Mouse (Mus musculus) common myeloid progenitor, adult 5-6 weeks (primary cell): Measurements from ENCODE around the gene Plxdc2. TPM values are rescaled to one million over a fixed set of nuclear protein-coding genes. Genes with fewer than 3 reads are reported as not detected.

ENCODE experiments used
- ATAC-seq: replicated peaks from 2 replicates; pipeline ENCODE4 v1.8.0; 2016; ENCODE audit warnings: low read depth, mild to moderate bottlenecking, moderate TSS enrichment, inconsistent platforms; ENCODE audit not compliant: poor library complexity, severe bottlenecking
- total RNA-seq: library from RNA; stranded (forward); fragments of 200-1000, 187-1606 nt; gene quantifications from 2 replicates; pipeline ENCODE4 v1.2.3, GENCODE M21; 2017

Gene Plxdc2
- total RNA-seq, 1 experiment from 2014 or later, result 4.9 TPM

DNA sequence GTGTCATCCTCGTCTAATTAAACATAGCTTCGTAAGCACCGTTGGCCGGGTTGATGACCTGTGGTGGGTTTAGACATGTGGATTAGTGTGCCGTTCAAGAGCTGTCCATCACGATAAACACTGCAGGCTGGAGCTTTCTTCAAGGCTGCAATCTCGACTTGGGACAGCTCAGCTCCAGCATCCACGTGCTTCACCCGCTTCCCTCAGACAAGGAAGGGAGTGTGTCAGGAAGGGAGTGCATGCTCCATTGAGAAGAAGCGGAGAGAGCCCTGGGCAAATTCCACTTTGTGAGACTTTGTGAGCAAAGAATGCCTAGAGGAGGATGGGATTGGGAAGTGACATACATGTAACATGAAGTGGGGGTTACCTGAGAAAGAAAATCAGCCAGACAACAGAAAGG is 42.8 kb downstream of the Plxdc2 start:
- no peak for ATAC-seq

DNA sequence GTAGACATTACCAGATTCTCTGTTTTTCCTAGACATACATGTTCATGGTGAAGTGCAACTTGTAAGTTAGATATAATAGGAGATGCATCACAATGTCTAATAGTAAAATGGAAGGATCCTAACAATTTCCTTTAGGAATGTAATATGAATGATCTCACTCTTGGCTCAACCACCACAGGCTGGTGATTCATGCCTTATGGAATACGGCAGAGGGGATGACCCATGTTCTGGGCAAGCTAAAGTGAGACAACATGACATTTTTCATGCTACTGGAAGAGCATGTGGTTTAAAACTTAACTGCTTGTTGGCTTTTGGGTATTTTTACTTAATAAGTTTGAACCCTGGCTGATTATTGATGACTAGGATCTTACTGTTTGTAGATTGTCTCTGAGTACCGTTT is 50.4 kb downstream of the Plxdc2 start:
- no peak for ATAC-seq

DNA sequence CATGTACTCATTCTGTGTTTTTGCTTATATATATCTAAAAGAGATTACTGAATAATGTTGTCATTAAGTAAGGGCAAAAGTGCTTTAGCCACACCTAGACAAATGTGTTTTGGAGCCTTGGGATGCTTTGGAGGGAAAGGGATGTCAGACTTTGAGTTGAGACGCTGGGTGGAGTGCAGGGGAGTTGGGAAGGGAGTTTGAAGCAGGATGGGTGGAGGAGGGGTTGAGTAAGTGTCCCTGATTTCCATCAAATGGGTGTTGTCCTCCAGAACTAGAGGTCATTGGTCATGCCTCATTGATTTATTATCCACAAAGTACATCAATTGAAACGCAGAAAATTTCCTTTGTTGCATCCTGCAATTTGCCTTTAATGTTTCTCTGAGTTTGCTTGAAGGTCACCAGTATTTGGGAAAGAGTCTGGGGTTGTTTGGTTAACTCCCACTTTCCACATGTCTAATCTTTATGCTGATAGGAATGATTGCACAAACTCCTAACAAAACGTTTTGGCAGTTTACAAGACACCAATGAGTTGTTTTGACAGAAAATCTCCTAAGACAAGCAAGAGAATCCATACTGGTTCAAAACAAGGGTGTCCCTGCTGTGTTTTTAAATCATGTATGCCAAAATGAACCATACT is 58.4 kb downstream of the Plxdc2 start:
- ATAC-seq, result no peak

DNA sequence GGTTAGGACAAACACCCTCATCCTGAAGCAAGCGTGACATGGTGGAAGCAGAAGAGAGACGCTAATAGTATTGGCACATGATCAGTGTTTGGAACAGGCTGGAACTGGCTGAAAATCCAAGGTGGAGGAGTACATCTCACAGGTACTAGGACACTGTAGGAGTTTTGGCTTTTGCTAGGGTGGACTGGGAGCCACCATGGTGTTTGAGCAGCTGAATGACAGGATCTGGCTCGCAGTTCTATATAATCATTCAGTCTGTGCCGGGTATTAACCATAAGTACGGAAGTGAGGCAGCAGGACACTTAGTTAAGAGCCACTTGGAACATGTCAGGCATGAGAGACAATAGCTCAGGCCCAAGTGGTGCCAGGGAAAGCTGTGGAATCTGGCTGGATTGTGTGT is 82.9 kb downstream of the Plxdc2 start:
- no peak for ATAC-seq

DNA sequence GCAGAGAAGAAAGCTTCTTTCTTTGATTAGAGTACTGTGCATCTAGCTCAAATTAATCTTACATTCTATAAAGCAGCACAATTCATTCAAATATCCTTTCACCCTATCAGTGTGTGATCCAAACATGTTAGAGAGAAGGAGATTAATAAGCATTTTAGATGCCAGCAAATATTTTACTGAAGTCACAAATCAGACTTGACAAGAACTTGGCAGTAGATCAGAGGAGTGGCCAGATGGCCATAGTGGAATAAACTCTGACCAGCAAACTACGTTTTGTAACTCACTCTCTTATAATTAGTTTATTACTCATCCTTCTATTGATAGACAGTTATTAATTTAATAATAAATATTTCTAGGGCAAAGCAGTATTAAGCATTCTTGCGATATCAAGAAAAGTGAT is 86.5 kb downstream of the Plxdc2 start:
- no peak for ATAC-seq

DNA sequence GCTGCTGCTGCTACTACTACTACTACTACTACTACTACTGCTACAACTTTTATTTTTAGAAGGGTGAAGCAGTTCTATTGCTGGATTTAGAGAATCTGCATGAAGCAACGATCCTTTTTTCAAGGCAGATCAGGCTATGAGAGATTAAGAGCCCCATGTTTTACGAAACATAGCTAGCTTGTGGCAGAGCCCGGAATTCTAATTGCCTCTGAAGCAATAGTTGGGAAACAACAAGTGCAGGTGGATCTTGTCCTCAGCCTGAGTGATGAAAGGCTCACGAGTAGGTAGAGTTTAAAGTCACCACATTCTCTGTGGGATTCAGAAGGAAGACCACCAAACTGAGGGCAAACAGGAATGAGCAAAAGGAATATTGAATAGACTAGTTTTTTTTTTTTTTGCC is 91.8 kb downstream of the Plxdc2 start:
- no peak for ATAC-seq

DNA sequence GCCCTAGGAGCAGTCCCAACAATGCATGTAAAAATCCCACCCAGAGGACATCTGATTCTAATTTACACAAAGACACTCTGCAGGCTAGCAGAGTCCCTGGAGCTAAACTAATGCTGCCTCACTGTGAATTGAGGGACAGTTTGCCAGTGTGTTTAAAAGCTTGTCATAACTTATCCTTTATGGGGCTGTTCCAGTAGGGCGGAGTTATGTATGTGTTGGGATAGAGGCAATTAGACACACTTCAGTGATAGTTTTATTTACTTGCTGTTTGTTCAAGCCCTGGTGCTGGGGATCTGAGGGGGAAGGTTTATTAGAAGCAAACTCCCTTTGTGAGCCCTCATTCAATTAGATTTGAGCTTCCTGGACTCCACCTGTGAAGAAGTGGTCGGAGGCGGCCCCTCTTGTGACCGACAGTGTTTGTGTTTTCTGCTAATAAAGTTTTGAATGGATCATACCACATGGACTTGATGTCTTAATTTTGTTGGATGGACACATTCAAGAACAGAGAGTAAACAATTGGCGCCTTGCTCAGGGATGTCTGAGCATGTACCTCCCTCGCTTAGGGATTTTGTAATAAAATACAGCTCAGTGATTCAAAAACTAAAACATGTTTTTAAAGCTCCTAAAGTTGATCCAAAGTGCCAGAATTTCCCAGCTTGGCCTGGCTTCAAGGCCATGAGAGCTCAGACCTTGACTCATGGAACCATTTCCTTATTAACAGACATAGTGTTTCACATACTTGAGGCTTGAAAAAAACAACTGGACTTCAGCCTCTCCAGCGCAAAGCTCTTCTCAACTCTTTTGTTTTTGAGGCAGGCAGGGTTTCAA is 94.9 kb downstream of the Plxdc2 start:
- no peak for ATAC-seq

DNA sequence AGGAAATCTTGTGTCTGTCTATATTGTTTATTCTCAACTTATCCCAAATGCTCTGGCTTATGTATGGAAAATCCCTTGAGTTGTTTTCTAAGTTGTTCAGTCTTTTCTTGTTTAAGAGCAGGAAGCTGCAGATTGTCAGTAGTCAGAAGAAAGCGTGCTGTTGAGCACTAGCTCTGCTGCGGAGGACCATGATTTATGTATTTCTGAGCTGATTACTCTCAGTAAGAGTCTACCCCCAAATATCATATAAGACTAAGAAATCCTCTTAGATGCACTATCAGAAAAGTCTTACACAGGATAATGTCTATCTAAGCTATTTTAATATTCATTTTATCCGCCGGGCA is 95.5 kb downstream of the Plxdc2 start:
- no peak for ATAC-seq

DNA sequence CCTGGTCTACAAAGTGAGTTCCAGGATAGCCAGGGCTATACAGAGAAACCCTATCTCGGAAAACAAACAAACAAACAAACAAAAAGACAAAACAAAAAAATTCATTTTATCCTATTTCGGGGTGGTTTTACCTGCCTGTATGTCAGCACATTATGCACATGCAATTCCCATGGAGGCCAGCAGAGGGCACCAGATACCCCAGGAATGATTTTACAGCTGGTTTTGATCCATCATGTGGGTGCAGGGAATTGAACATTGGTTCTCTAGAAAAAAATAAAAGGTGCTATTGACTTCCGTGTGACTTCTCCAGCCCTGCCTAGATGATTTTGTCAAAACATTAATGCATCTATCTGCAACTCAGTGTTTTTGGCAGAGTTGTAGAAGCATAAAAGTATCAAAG is 96.0 kb downstream of the Plxdc2 start:
- ATAC-seq, result no peak

DNA sequence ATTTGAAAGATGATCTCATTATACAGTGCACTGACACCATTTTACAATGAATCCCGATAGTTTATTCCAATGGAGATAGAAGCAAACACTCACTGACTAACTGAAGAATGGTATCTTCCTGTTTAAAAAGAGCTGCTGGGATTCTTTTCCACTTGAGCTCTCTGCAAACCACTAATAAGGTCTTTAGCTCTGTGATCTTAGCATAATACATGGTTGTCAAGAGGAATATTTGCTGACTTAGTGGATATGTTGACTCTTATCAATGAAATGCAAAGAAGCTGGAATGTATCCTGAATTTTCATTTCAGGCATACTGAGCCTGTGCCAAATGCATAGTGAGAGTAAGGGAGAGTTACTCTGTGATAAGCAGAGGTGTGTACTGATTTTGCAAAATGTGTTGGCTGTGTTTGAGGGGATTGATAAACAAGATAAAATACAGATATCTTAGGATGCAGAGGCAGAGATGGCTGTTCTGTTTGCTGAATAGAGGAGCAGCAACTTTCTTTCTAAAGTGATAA is 100.2 kb downstream of the Plxdc2 start:
- ATAC-seq, result no peak

DNA sequence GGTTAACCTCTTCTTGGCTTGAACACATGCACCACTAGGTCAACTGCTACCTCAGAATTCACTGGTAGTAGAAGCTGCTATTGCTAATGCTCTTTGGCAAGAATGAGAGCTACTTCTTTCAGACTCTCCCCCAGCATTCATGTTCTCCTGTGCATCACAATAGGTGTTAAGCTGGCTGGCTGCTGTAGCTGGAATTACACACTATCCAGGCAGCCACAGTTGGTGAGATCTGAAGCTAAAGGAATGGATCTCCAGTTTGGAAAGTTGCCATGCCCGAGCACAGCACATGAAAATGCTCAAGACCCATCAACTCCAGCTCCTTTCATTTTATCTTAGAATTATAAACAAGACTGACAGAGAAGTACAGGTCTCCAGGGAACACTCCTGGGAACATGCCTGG is 103.4 kb downstream of the Plxdc2 start:
- ATAC-seq, result no peak

DNA sequence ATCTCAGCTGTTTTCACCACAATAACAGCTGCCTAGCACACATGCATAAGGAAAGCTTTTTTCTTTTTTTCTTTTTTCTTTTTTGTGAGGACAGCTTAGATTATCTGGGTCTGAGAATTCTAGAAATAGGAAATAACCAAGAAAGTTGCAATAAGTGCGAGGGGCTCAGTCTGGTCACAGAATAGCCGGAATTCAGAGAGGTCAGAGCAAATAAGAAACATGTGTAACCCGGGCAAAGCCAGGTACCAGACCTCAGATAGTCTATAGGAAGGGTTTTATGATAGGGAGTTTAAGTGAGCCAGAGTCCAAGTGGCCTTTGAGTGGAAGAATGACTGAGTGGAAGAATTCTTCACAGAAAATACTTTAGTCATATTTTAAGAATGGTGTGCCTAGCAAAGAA is 114.0 kb downstream of the Plxdc2 start:
- no peak for ATAC-seq

DNA sequence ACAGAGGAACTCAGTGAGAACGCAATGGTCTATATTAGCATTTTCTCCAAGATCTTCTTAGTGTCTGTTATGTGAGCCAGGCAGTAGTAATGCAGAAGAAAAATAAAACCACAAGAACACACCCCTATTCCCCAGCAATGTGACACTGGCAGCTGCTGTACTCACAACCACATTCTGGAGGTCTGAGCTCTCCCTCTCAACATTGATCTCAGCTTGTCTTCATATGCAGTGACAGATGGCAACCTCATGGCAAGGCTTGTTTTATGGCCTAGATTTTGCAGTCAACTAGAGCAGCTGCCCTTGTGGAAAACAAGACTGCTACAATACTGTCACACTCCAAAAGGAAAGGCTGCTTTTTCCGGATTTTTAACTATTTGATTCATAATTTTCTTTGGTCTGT is 127.8 kb downstream of the Plxdc2 start:
- no peak for ATAC-seq

DNA sequence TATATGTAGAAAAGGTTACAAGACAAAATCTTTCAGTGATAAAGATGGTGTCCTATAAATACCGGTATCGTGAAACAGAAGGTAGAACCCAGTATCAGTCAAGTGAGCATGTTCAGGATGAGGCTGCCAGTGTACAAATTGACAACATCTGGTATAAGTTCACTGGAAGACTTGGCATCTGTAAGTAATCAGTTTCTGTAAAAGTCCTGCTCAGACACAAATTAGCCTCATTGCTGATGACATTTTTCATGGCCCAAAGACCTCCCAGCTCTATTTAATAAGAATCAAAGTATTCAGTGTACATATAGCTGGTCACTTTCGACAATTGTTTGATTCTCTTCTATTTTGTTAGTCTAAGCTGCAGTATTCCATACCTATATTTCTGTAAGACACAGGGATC is 129.9 kb downstream of the Plxdc2 start:
- no peak for ATAC-seq

DNA sequence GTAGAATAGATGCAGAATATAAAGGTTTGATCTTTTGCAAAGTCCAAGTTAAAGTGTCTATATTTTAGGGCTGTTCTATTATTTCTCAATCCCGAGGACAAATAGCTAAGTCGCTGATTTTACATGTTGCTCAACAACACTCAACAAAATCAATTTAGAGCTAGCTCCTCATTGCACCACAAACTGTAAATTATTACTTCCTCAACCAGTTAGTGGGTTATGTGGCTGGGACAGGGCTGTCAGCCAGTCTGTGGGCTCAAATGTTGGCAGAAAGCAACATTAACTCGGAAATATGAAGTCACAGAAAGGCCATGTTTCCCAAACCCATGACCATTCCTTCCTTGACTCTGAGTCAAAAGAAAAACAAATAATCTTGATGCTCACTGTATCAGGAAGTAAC is 135.1 kb downstream of the Plxdc2 start:
- ATAC-seq, result peak; percentile 99

DNA sequence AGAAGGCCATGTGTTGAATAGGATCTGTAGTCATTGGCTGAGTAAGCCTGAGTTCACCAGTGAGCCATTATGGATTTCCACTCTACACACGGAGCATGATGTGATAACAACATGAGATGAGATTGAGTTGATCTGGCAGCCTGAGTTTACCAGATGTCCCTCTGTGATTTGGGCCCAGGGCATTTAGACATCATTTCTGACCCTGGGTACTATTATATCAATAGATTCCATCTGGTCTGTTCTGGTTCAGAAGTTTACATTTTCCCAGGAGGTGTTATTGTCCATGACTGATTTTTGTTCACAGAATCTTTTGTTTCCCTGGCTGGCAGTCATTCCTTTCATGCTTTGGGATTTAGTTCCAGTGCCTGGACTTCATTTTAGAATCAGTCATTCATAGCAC is 146.7 kb downstream of the Plxdc2 start:
- no peak for ATAC-seq

DNA sequence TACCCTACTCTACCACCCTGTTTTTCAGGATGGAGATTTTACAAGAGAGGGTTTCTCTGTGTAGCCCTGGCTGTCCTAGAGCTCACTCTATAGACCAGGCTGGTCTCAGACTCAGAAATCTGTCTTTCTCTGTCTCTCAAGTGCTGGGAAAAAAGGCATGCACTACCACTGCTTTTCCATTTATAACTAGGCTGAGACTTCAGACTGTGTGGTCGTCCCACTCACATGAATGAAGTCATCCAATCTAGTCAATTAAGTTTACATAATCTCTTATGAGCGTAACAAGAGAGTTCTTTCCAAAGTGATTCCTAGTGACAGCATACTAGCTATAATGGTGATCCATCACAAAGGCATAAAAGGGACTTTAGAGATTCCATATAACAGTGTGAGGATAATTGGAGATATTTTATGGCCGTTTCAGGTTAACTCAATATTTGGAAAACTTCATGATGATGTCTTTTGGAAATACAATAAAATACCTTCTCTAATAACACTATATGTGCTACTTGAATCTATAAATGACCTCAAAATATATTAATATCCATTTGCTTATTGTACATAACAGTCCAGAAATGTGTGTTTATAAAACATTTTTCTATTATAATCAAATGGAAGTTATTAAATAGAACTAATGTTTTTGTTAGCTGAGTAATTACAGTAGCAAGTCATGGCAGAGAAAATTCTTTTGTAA is 151.6 kb downstream of the Plxdc2 start:
- no peak for ATAC-seq

DNA sequence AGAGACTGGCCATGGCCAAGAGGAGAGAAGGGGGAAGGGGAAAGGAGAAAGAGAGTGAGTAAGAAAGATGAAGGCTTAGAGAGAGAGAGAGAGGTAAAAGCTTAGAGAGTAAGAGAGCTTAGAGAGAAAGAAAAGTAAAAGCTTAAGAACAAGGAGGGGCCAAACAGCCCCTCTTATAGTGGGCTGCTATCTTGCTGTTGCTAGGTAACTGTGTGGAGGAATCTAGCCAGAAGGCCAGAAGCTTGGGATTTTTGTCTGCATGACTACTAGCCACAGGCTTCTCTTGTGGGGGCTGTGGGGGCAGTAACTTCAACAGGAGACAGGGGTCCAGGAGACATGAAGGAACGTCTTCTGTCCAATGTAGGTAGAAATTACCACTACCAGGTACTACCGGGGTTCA is 162.0 kb downstream of the Plxdc2 start:
- no peak for ATAC-seq

DNA sequence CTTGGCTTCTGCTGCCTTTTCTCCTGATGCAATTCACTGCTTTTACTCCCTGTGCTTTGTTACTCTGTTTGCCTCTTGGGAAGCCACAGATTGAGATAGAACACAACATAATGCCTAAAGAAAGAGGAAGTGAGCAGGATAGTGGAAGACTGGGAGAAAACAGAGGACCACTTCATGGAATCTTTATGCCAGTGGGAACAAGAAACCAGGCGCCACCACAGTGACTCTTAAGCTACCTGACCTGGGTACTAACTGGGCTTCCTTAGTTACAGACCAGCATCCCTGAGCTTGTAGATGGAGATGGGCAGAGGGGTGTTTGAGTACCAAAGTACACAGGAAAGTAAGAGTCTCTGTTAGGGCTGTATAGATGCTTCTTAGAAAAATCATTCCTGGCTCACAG is 167.3 kb downstream of the Plxdc2 start:
- no peak for ATAC-seq

DNA sequence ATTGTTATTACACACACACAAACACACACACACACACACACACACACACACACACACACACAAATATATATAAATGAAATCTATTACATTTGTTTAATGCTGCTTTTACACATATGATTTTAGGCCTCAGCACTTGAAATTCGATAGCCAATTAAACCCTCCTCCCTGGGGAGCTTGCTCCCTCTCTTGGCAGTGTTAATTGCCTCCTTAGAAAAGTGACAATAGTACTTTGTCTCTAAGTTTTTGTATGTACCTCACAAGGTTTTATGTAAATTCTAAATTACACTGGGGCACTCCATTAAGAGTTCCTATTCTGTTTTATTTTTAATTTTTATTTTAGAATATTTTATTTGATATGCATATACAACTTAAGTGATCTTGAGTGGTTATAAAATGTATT is 176.1 kb downstream of the Plxdc2 start:
- ATAC-seq, result no peak

DNA sequence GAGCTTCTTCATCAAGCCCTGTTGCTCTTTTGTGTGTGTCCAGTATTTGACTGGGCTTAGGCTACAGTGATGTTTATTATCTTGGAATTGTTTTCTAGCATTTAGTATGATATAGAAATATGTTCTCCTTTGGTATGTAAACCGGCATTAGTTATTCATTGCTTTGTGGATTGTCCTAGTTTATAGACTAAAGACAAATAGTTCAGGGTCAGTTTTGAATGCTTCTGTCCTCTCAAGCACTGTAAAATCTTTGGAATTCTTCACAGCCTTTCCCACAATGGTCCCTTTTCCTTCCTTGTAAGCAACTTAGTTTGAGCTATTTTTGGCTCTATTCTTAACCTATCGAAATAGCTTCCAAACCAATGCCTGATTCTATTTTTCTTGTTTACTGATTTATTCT is 178.5 kb downstream of the Plxdc2 start:
- ATAC-seq, result no peak
